Mouse (Mus musculus) midbrain, embryonic 11.5 days (tissue): ENCODE results near the gene Bmpr2. TPM values are rescaled to one million over a fixed set of nuclear protein-coding genes. Genes with fewer than 3 reads are reported as not detected.

ENCODE experiments used
- ATAC-seq: fragments of 200-750 bp; cut with Nextera tagmentation; 2 replicates; pipeline ENCODE4 v1.8.0; 2017; ENCODE audit warnings: moderate TSS enrichment, moderate library complexity; ENCODE audit not compliant: low FRiP score
- DNase-seq: peaks from one replicate; pipeline ENCODE4 v3.0.0; 2015; ENCODE audit warnings: low spot score; ENCODE audit errors: missing footprints
- H3K27ac ChIP-seq: fragments of 300-500 bp; sonication (generic); 2 replicates; pipeline ENCODE4 v1.5.1; 2014; ENCODE audit warnings: low read depth, low read length
- H3K27me3 ChIP-seq: fragments of 300-500 bp; sonication (generic); 2 replicates; pipeline ENCODE4 v1.6.1; 2014; ENCODE audit warnings: mild to moderate bottlenecking, low read length, moderate library complexity, mixed read lengths; ENCODE audit not compliant: control insufficient read depth, insufficient read depth
- H3K36me3 ChIP-seq: fragments of 300-500 bp; sonication (generic); 2 replicates; pipeline ENCODE4 v1.6.1; 2014; ENCODE audit warnings: mild to moderate bottlenecking, low read length, moderate library complexity, mixed read lengths; ENCODE audit not compliant: control insufficient read depth, insufficient read depth
- H3K4me1 ChIP-seq: fragments of 300-500 bp; sonication (generic); 2 replicates; pipeline ENCODE4 v1.6.1; 2014; ENCODE audit warnings: low read length; ENCODE audit not compliant: control insufficient read depth, insufficient read depth
- H3K4me2 ChIP-seq: fragments of 300-500 bp; sonication (generic); 2 replicates; pipeline ENCODE4 v1.6.1; 2014; ENCODE audit warnings: mild to moderate bottlenecking, moderate library complexity
- H3K4me3 ChIP-seq: fragments of 300-500 bp; sonication (generic); 2 replicates; pipeline ENCODE4 v1.5.1; 2014; ENCODE audit warnings: low read depth, low read length
- H3K9ac ChIP-seq: fragments of 300-500 bp; sonication (generic); 2 replicates; pipeline ENCODE4 v1.6.1; 2014; ENCODE audit warnings: low read length
- H3K9me3 ChIP-seq: fragments of 300-500 bp; sonication (generic); 2 replicates; pipeline ENCODE4 v1.6.1; 2016; ENCODE audit warnings: low read length; ENCODE audit not compliant: control insufficient read depth
- WGBS: fragments of 180-500 bp; shearing (Covaris S2); extraction: QIAGEN DNeasy Blood & Tissue Kit; methylation state at CpG from one replicate; pipeline ENCODE4 v1.1.7; 2014; 5-methylcytosine and 5-hydroxymethylcytosine counted together
- polyA plus RNA-seq: library from polyadenylated mRNA; unstranded; fragments of >200 nt; fragmentation: Nextera tagmentation; extraction: Ambion mirVana; gene quantifications from 2 replicates; pipeline ENCODE4 v1.2.1, GENCODE M21; 2014

Gene Bmpr2
- polyA plus RNA-seq, 1 experiment from 2014 or later: 11.2 TPM

GRCm38 (mm10) chr1:59899679-59900078 lies 136.5 kb downstream of the Bmpr2 start:
- Histone ChIP-seq H3K9me3 (no peaks in the 10 kb centered on the region), H3K4me1 (no peaks in the 10 kb centered on the region), H3K36me3 (no peaks in the 10 kb centered on the region), H3K9ac (no peak overlapping the region), H3K4me3 (no peak overlapping the region), H3K27ac (no peak overlapping the region), H3K27me3 (no peaks in the 10 kb centered on the region), H3K4me2 (no peak overlapping the region)
- WGBS: 89% methylated on average over 2 of the region's 2 CpGs
- DNase-seq (no peak), ATAC-seq (no peak)

- H3K27ac ChIP-seq: no peak overlapping the region
- H3K36me3 ChIP-seq: no peaks in the 10 kb centered on the region
- ATAC-seq (no peak), DNase-seq (no peak)
- no peak overlapping the region for H3K9ac ChIP-seq
- H3K27me3 ChIP-seq: no peaks in the 10 kb centered on the region
- 92% methylated on average over 5 of the region's 5 CpGs for WGBS
- no peaks in the 10 kb centered on the region for H3K4me1 ChIP-seq
- no peak overlapping the region for H3K4me3 ChIP-seq
- no peak overlapping the region for H3K4me2 ChIP-seq
- H3K9me3 ChIP-seq: no peaks in the 10 kb centered on the region
Observed at GRCm38 (mm10) chr1:59901082-59901876, 138.1 kb downstream of the Bmpr2 start.

- no peak overlapping the region for H3K4me2 ChIP-seq
- ATAC-seq (no peak), DNase-seq (no peak)
- no peak overlapping the region for H3K4me3 ChIP-seq
- H3K27me3 ChIP-seq: no peaks in the 10 kb centered on the region
- H3K4me1 ChIP-seq: no peaks in the 10 kb centered on the region
- no peak overlapping the region for H3K9ac ChIP-seq
- no peak overlapping the region for H3K27ac ChIP-seq
- 33% methylated on average over 3 of the region's 3 CpGs for WGBS
- no peaks in the 10 kb centered on the region for H3K9me3 ChIP-seq
- H3K36me3 ChIP-seq: no peaks in the 10 kb centered on the region
Observed at GRCm38 (mm10) chr1:59902634-59903033, 139.4 kb downstream of the Bmpr2 start.

GRCm38 (mm10) chr1:59904630-59905295 lies 141.6 kb downstream of the Bmpr2 start:
- H3K36me3 ChIP-seq: no peaks in the 10 kb centered on the region
- H3K4me2 ChIP-seq: no peak overlapping the region
- no peak overlapping the region for H3K27ac ChIP-seq
- no peak overlapping the region for H3K4me3 ChIP-seq
- DNase-seq: no peak
- ATAC-seq: no peak
- H3K9me3 ChIP-seq: no peaks in the 10 kb centered on the region
- 95% methylated on average over 6 of the region's 6 CpGs for WGBS
- H3K4me1 ChIP-seq: no peaks in the 10 kb centered on the region
- no peaks in the 10 kb centered on the region for H3K27me3 ChIP-seq
- no peak overlapping the region for H3K9ac ChIP-seq

- H3K36me3 ChIP-seq: no peaks in the 10 kb centered on the region
- H3K9ac ChIP-seq: no peak overlapping the region
- H3K9me3 ChIP-seq: no peaks in the 10 kb centered on the region
- H3K4me1 ChIP-seq: no peaks in the 10 kb centered on the region
- H3K4me2 ChIP-seq: no peak overlapping the region
- H3K4me3 ChIP-seq: no peak overlapping the region
- WGBS: 85% methylated on average over 2 of the region's 2 CpGs
- no peak for DNase-seq
- ATAC-seq: no peak
- no peak overlapping the region for H3K27ac ChIP-seq
- H3K27me3 ChIP-seq: no peaks in the 10 kb centered on the region
Observed at GRCm38 (mm10) chr1:59905916-59906315, 142.7 kb downstream of the Bmpr2 start.

- Histone ChIP-seq H3K4me1 (no peaks in the 10 kb centered on the region), H3K27me3 (no peaks in the 10 kb centered on the region), H3K9me3 (no peaks in the 10 kb centered on the region), H3K4me2 (no peak overlapping the region), H3K9ac (no peak overlapping the region), H3K4me3 (no peak overlapping the region), H3K27ac (no peak overlapping the region), H3K36me3 (no peaks in the 10 kb centered on the region)
- no peak for ATAC-seq
- DNase-seq: no peak
- 90% methylated on average over 13 of the region's 13 CpGs for WGBS
Observed at GRCm38 (mm10) chr1:59906819-59907521, 143.8 kb downstream of the Bmpr2 start.

GRCm38 (mm10) chr1:59907700-59908099 lies 144.5 kb downstream of the Bmpr2 start:
- no peak for DNase-seq
- ATAC-seq: no peak
- Histone ChIP-seq H3K4me1 (no peaks in the 10 kb centered on the region), H3K36me3 (no peaks in the 10 kb centered on the region), H3K4me2 (no peak overlapping the region), H3K27me3 (no peaks in the 10 kb centered on the region), H3K4me3 (no peak overlapping the region), H3K9ac (no peak overlapping the region), H3K27ac (no peak overlapping the region), H3K9me3 (no peaks in the 10 kb centered on the region)
- 36% methylated on average over 2 of the region's 2 CpGs for WGBS

GRCm38 (mm10) chr1:59910941-59911340 lies 147.7 kb downstream of the Bmpr2 start:
- Histone ChIP-seq H3K4me3 (no peak overlapping the region), H3K4me2 (no peak overlapping the region)

More at GRCm38 (mm10) chr1:59910941-59911340, 147.7 kb downstream of the Bmpr2 start:
- Histone ChIP-seq H3K36me3 (no peaks in the 10 kb centered on the region), H3K27me3 (no peaks in the 10 kb centered on the region), H3K4me1 (peaks cover 11% of the 10 kb centered on the region), H3K27ac (no peak overlapping the region), H3K9ac (no peak overlapping the region), H3K9me3 (no peaks in the 10 kb centered on the region)
- DNase-seq (no peak), ATAC-seq (no peak)
- 88% methylated on average over 1 of the region's 1 CpGs for WGBS
